Mouse (Mus musculus) induced T-regulatory cell, adult 2 months (primary cell): ENCODE results near the gene Bscl2.
"Not testable (repeated sequence)": the region's sequence is repeated elsewhere in the genome, so short reads cannot be mapped to it uniquely, and the experiment has no call there.

Experiments
- DNase-seq: peaks from one replicate; pipeline ENCODE4 v3.0.0-alpha.2; 2012; ENCODE audit warnings: low read depth

The Bscl2 gene

DNA sequence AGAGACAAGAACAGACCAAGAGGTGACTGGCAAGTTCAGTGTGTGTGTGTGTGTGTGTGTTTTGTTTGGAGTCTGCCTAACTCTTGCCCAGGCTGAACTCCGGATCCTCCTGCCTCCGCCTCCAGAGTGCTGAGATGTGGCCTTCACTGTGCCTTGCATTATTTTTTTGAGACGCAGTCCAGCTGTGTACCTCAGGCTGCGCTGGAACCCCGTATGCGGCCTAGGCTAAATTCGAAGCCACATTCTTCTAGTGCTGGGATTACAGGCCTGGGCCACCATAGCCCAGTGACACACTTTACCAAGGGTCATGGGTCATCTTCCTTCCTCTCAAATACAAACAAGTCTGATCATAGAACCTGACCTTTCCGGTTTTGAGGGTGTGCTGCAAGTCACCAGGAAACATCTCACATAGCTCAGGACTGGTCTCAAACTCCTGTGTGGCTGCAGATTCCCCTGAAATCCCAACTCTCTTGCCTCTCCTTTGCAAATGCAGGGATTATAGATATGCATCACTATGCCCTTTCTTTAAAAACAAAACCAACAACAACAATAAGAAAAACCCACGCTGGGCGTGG, 35.1 kb downstream of the Bscl2 start:
- peak; percentile 23 for DNase-seq

DNA sequence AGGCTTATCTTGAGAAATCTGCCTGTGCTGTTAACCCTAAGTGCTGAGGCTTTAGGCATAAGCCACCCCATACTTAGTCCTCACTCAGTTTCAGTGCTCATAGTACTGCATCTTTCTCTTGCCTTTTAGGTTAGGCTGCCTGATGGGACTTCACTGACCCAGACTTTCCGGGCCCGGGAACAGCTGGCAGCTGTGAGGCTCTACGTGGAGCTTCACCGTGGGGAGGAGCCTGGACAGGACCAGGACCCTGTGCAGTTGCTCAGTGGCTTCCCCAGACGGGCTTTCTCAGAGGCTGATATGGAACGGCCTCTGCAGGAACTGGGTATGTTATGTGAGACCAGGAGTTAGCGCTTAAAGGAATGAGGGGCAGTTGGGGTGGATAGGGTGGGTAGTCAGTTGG, 37.8 kb downstream of the Bscl2 start:
- no peak for DNase-seq

DNA sequence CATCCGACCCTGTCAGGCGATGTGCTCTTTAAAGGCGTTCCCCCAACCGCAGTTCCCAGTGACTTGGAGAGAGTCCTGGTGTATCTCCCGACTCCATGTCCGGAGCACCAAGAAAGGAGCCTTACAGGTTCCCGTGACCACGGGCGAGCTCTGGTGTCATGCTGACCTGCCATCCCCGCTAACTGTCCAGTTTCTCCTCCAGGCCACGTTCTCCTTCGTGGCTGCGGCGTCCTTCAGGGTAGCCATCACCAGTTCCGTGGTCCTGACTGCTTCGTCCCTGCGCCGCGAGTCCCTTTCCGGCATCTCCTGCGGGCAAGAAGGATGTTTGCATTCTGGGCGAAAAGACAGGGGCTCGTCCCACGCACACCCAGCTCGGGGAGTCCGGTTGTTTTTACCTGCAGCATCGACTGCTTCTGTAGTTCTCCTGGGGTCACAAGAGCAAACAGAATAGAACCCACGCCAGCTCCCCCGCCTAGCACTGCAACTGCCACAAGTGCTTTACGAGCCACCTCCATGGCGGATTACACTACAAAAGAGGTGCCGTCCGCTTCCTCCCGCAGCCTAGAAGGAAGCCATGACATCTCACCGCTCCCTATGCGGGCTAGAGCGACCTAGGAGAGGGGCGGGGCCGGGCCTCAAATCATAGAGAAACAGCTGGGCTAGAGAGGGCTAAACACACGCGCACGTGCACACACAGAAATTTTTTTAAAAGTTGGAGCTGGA, 43.2 kb downstream of the Bscl2 start, which contains the start of gene Uqcc3:
Uqcc3 (minus strand) TSS at position 613 of the 723 bp plus-strand sequence.
- peak; percentile 92 for DNase-seq

DNA sequence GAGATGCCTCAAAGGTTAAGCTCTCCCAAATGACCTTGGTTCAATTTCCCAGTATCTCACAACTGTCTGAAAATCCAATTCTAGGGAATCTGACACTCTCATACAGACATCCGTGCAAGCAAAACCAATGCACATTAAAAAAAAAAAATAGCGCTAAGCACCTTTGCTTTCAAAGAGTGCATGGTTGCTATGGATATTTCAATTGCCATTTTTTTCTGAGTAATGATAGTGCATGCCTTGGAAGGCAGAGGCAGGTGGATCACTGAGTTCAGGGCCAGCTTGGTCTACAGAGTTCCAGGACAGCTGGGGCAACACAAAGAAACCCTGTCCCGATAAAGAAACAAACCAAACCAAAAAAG, 43.7 kb downstream of the Bscl2 start:
- DNase-seq, result no peak

DNA sequence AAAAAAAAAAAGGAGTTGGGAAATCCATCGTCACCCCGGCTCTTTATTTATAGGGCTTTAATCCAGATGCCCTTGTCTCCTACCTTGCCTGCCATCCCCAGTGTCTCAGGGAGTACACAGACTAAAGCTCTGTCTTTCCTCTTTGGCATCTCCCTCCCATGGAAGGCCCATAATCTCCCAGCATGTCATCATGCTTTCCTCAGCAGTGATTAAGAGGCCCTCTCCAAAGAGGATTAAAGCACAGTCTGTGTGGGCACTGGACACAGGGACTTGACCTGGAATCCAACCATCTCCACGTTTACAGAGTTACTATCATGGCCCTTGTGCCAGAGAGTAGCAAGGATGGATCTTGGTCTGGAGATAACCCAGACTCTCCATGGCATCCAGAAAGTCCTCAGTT, 46.3 kb downstream of the Bscl2 start, which contains the start of the genes Lbhd1 and Gm49403:
Lbhd1 (plus strand) TSS at position 117 of the 400 bp plus-strand sequence.
Gm49403 (plus strand) TSS at position 315 of the 400 bp plus-strand sequence.
- no peak for DNase-seq

DNA sequence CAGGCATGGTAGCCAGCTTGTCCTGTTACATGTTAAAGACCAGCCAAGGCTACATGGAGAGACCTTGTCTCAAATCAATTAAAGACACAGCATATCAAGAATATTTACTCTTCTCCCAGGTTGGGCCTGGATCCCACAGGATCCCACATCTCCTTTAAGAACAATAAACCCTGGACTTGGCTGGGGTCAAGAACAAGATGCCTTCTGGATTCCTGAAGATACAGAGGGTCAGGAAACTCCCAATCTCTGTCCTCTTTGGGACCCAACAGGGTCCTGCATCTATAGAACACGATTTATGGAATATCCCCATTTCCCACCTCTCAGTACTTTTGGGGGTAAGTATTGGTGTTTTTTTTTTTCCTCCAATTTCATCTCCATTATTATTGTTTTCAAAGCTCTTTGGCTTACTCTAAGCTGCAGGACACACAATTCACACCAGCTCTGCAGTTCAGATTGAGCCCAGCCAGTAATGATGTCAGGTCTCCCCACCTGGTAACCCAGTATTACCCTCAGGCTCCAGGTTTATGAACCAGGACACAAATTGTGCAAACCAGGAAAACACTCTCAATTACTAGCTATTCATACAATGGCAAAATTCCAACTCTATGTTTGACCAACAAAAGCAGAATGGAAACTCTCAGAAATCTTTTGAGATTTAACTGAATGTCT, 49.8 kb downstream of the Bscl2 start:
- DNase-seq, result peak; percentile 15

DNA sequence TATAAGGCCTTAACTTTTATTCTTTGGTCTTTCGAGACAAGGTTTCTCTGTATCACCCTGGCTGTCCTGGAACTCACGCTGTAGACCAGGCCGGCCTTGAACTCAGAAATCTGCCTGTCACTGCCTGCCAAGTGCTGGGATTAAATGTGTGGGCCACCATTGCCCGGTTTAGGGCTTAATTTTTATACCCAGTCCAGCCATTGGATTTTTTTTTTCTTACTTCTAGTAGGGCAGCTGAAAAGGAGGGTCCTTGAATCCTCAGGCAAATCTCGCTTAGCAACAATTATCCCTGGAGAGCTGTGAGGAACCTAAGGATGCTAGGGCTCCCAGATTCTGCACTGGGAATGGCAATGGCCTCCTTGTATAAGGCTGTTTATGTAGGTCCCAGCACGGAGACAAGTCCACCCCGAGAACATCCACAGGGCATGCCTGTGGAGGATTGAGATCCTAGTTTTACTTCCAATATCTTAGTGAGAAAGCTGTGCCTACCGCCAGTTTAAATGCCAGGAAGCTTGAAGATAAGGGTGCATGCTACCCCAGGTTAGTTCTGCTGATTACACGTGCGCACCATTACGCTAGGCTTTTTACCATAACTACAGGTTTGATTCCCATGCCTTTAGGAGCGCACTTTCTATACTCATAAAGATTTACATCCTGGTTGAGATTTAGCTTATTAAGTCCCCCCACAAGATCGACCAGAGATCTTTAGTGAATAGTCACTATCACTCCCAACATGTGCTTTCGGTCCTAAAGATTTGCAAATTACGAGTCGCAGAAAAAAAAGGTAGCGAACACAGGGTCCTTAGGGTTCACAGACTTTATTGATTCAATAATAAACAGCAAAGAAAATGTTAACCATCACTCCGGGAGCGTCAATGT, 50.6 kb downstream of the Bscl2 start:
- DNase-seq, result no peak

DNA sequence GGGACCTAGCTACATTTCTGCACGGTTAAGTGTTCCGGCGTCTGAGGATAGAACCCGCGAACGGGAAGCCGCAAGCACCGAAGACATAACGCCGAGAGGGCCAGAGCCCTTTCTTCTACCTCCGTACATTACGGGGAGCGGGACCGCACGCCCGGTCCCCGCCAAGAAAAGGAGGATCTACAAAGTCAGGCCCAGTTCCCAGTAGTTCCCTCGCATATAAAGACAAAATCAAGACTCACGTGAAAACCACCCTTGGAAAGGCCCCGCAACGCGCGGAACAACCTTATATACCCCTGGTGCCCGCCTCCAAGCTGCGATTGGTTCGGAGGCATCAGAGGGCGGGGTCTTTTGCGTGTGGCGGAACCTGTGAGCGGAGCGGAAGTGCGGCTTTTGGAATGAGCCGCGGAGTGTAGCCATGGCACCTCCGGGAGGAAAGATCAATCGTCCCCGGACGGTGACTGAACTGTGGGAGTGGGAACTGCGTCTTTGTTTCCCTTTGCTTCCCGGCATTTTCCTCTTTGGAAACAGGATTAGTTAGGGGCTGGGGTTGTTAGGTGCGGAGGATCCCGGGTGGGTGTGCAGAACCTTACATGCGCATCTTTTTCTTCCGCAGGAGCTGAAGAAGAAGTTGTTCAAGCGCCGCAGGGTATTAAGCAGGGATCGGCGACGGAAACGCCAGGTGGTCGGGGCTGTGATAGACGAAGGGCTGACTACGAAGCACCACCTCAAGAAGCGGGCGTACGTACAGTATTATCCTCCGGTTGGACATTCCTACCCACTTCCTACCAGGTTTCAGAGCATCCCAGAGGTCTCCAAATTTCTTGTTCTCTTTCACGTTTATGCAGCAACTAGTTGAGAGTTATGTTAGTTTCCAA, 51.5 kb downstream of the Bscl2 start, which contains the start of the genes 1810009A15Rik and Gm49416:
1810009A15Rik (plus strand) TSS at position 343 of the 875 bp plus-strand sequence.
Gm49416 (plus strand) TSS at position 416 of the 875 bp plus-strand sequence.
- peak; percentile 99 for DNase-seq

DNA sequence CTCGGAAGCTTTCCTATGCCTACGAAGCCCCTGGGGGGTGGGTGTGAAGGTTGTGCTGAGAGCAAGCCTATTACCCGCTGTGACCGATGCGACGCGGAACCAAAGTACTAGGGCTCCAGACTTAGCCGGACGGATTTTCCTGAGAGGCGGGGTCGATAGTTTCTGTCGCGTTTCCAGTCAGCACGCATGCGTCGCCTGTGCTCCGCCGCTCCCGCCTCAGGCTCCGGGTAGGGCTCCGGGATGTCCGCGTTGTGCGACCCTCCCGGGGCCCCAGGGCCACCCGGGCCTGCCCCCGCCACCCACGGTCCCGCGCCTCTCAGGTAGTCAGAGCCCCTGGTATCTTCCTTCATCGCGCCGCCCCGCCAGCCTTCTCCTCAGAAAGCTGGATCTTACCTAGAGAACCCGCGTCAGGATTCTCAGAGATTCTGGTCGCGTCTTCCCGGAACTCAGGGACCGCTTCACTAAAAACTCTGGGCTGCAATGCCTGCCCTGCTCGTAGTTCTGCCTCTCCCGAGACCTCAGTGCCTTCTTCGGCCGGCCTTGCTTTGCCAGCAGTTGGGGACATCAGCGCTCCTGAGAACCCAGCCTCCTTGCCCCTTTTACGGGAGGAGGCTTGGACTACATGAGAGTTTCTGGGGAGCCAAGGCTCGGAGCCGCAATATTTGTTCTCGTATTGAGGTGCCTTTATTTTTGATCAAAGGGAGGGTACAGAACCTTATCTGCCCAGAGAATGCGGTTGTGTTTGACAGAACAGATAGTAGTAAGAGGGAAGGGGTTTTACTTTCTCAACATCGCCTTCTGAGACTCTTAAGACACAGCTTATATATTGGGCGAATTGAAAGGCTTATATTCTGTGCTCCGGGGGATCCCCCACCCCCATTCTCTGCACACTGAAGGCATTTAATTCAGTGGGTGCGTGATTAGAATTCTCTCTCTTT, 55.8 kb downstream of the Bscl2 start, which contains the start of gene Ints5:
Ints5 (plus strand) TSS at position 177 of the 938 bp plus-strand sequence.
- peak; percentile 95 for DNase-seq

DNA sequence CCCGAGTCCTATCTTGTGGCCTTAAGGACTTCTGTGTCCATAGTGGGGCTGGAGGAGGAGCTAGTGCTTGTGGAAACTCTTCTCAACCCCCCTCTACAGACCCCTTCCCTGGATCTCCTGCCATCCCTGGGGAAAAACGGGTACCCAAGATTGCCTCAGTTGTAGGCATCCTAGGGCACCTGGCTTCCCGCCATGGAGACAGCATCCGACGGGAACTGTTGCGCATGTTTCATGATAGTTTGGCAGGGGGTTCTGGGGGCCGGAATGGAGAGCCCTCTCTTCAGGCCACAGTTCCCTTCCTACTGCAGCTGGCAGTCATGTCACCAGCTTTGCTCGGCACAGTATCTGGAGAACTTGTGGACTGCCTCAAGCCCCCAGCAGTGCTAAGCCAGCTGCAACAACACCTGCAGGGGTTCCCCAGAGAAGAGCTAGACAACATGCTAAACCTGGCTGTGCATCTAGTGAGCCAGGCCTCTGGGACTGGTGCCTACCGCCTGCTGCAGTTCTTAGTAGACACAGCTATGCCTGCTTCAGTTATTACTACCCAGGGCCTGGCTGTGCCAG, 58.2 kb downstream of the Bscl2 start:
- DNase-seq, result no peak

DNA sequence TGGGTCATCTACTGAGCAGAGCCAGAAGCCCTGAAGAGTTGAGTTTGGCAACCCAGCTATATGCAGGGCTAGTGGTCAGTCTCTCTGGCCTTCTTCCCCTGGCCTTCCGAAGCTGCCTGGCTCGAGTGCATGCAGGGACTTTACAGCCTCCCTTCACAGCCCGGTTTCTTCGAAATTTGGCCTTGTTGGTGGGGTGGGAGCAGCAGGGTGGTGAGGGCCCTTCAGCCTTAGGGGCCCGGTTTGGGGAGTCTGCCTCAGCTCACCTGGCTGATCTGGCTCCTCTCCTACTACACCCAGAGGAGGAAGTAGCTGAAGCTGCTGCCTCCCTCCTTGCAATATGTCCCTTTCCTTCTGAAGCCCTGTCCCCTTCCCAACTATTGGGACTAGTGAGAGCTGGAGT, 59.0 kb downstream of the Bscl2 start:
- DNase-seq, result not testable (repeated sequence)

DNA sequence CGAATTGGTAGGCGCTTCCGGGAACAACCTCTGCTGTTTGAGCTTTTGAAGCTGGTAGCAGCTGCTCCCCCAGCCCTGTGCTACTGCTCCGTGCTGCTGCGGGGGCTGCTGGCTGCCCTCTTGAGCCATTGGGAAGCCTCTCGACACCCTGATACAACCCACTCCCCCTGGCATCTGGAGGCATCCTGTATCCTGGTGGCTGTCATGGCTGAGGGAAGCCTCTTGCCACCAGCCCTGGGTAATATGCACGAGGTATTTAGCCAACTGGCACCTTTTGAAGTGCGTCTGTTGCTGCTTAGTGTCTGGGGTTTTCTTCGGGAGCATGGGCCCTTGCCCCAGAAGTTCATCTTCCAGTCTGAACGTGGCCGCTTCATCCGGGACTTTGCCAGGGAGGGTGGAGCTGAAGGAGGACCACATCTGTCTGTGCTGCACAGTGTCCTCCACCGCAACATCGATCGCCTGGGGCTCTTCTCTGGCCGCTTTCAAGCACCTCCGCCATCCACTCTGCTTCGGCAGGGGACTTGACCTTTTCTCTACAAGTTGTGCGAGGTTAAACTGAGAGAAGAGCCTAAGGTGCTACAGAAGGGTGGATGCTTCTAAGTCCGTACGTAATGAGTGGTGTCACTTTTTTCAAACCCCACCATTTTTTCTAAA, 60.1 kb downstream of the Bscl2 start:
- DNase-seq, result peak; percentile 31

DNA sequence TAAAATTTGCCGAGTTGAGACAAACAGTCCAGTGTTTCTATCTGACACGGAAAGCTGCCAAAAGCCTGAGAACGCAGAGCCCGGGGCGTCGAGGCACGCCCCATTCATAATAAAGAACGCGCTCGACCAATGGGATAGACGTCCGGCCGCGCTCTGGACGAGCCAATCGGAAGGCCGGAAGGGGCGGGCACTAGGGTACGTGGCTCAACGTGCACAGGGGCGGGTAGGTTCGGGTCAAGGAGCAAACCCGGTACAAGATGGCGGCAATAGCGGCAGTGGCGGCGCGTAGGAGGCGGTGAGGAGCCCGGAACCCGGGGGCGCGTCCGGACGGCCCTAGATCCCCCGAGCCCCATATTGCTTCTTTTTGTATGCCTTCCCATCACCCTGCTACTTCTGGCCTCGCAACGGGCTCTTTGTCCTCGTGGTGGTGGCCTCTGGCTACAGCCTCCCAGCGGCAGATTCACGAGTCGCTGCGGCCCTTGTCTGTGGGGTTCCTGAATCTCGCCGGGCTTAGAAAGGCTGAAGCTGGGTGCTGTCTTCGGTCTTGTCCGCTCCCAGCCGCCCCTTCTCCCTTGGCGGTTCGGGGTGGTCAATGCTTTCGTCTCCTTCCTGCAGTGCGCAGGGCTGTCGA, 60.7 kb downstream of the Bscl2 start, which contains the start of gene Ganab:
Ganab (plus strand) TSS at position 207 of the 631 bp plus-strand sequence.
- DNase-seq, result peak; percentile 98
